Mouse (Mus musculus): ENCODE measurements at regions not wholly inside any gene's neighbourhood (a gene's known extent, or its start where the extent isn't known, plus 50 kb on each side); places are given as distances from the start of the nearest gene placed in this dataset.

DNA sequence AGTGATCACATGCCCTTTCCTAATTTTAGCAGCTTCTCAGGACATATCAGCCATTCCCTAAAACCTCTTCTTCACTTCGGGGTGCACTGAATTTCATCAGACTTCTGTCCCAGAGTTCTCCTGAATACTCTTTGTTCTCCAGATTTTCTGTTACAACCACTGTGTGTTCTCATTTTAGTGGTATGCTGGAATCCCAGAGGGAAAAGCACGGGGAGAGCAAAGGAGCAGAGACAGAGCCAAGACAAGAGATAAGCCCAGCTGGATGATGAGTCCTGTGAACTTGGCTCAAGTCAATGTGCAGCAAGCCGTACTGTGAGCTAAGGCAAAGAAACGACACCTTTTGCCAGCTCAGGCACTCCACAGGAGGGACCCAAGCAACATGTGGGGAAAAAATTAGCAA lies 416.3 kb upstream of the Intu start:
- Histone ChIP-seq H3K4me3 (ENCODE audit: insufficient read depth, low read length) (no peak overlapping the region), H3K4me1 (ENCODE audit: control insufficient read depth, insufficient read depth, low read length) (no peaks in the 10 kb centered on the region), H3K27ac (ENCODE audit: insufficient read depth, low read depth, low read length) (no peak overlapping the region)
- TF ChIP-seq POLR2A (IDR thresholded peaks at IDR 0.05; ENCODE audit: borderline replicate concordance, low read depth, low read length) (no peak), CTCF (IDR thresholded peaks at IDR 0.05; ENCODE audit: low read depth, low read length) (no peak)

- H3K27ac ChIP-seq (ENCODE audit: insufficient read depth, low read depth, low read length), result no peak overlapping the region
- no peak overlapping the region for H3K4me3 ChIP-seq (ENCODE audit: insufficient read depth, low read length)
- H3K4me1 ChIP-seq (ENCODE audit: control insufficient read depth, insufficient read depth, low read length), result no peaks in the 10 kb centered on the region
- TF ChIP-seq CTCF (IDR thresholded peaks at IDR 0.05; ENCODE audit: low read depth, low read length) (no peak), POLR2A (IDR thresholded peaks at IDR 0.05; ENCODE audit: borderline replicate concordance, low read depth, low read length) (no peak)
Observed at GRCm38 (mm10) chr3:40118551-40118950, 412.5 kb upstream of the Intu start.

DNA sequence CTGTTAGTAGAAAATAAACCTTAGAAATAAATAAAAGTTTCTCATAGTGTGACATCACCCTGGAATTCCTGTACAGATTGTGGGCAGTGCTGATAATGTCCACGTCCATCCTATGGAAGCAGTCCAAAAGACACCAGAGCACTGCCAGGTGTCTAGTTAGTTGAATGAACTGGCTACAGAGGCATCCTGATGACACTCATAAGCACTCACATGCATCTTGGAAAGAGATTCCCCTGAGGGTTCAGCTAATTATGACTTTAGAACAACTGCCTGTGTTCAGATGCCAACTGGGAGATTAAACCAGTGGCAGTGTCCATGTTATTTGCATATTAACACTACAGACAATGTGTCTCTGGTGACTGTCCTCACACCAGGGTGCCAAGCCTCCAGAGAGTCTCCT lies 411.6 kb upstream of the Intu start:
- TF ChIP-seq CTCF (IDR thresholded peaks at IDR 0.05; ENCODE audit: low read depth, low read length) (no peak), POLR2A (IDR thresholded peaks at IDR 0.05; ENCODE audit: borderline replicate concordance, low read depth, low read length) (no peak)
- Histone ChIP-seq H3K27ac (ENCODE audit: insufficient read depth, low read depth, low read length) (no peak overlapping the region), H3K4me1 (ENCODE audit: control insufficient read depth, insufficient read depth, low read length) (no peaks in the 10 kb centered on the region), H3K4me3 (ENCODE audit: insufficient read depth, low read length) (no peak overlapping the region)

GRCm38 (mm10) chr3:40120298-40120875 lies 410.7 kb upstream of the Intu start:
- TF ChIP-seq CTCF (IDR thresholded peaks at IDR 0.05; ENCODE audit: low read depth, low read length) (no peak), POLR2A (IDR thresholded peaks at IDR 0.05; ENCODE audit: borderline replicate concordance, low read depth, low read length) (no peak)
- Histone ChIP-seq H3K4me3 (ENCODE audit: insufficient read depth, low read length) (no peak overlapping the region), H3K27ac (ENCODE audit: insufficient read depth, low read depth, low read length) (no peak overlapping the region), H3K4me1 (ENCODE audit: control insufficient read depth, insufficient read depth, low read length) (no peaks in the 10 kb centered on the region)

- H3K4me1 ChIP-seq (ENCODE audit: control insufficient read depth, insufficient read depth, low read length), result no peaks in the 10 kb centered on the region
- H3K27ac ChIP-seq (ENCODE audit: insufficient read depth, low read depth, low read length), result no peak overlapping the region
- TF ChIP-seq CTCF (IDR thresholded peaks at IDR 0.05; ENCODE audit: low read depth, low read length) (no peak), POLR2A (IDR thresholded peaks at IDR 0.05; ENCODE audit: borderline replicate concordance, low read depth, low read length) (no peak)
- H3K4me3 ChIP-seq (ENCODE audit: insufficient read depth, low read length), result no peak overlapping the region
Observed at GRCm38 (mm10) chr3:40123558-40124236, 407.4 kb upstream of the Intu start.

GRCm38 (mm10) chr3:40126903-40127302 lies 404.2 kb upstream of the Intu start:
- no peak overlapping the region for H3K27ac ChIP-seq (ENCODE audit: insufficient read depth, low read depth, low read length)
- no peak for TF ChIP-seq CTCF (IDR thresholded peaks at IDR 0.05; ENCODE audit: low read depth, low read length)
- no peak for TF ChIP-seq POLR2A (IDR thresholded peaks at IDR 0.05; ENCODE audit: borderline replicate concordance, low read depth, low read length)
- H3K4me3 ChIP-seq (ENCODE audit: insufficient read depth, low read length), result no peak overlapping the region
- H3K4me1 ChIP-seq (ENCODE audit: control insufficient read depth, insufficient read depth, low read length), result no peaks in the 10 kb centered on the region

DNA sequence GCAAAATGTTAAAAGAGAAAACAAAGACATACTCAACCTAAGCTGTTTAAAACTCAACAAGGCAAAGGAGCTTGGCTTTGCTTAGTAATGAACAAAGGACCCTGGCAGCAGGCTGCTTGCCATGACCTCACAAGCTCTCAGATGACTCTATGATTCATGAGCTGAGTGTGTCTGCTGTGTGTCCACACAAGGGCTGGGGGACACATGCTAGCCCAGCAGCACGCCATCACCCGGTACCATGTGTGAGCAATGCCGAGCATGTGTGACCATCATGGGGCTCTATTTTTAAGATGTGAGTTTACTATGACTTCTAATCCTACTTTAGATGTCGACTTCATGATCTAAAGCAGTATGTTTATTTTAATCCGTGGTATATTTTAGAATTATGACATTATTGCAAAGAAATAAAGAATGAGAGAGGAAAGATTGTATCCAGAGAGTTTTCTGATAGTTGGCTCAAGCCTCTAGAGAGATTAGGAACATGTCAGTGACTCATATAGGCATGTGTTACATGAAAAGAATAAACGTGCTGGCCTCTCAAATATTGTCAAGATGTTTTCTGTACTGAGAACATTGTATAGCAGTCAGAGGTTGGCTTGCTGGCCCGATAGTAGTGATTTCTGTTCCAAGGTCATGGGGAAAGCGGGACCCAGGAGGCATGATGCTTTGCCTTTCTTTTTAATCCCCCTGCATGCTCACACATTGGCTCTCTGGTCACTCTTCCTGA lies 400.1 kb upstream of the Intu start:
- Histone ChIP-seq H3K4me1 (ENCODE audit: control insufficient read depth, insufficient read depth, low read length) (no peaks in the 10 kb centered on the region), H3K27ac (ENCODE audit: insufficient read depth, low read depth, low read length) (no peak overlapping the region), H3K4me3 (ENCODE audit: insufficient read depth, low read length) (no peak overlapping the region)
- TF ChIP-seq POLR2A (IDR thresholded peaks at IDR 0.05; ENCODE audit: borderline replicate concordance, low read depth, low read length) (no peak), CTCF (IDR thresholded peaks at IDR 0.05; ENCODE audit: low read depth, low read length) (no peak)

- H3K4me1 ChIP-seq (ENCODE audit: control insufficient read depth, insufficient read depth, low read length), result no peaks in the 10 kb centered on the region
- no peak overlapping the region for H3K27ac ChIP-seq (ENCODE audit: insufficient read depth, low read depth, low read length)
- TF ChIP-seq POLR2A (IDR thresholded peaks at IDR 0.05; ENCODE audit: borderline replicate concordance, low read depth, low read length), result no peak
- TF ChIP-seq CTCF (IDR thresholded peaks at IDR 0.05; ENCODE audit: low read depth, low read length), result no peak
- no peak overlapping the region for H3K4me3 ChIP-seq (ENCODE audit: insufficient read depth, low read length)
Observed at GRCm38 (mm10) chr3:40138671-40139070, 392.4 kb upstream of the Intu start.

GRCm38 (mm10) chr3:40142229-40142628 lies 388.9 kb upstream of the Intu start:
- no peak overlapping the region for H3K4me3 ChIP-seq (ENCODE audit: insufficient read depth, low read length)
- H3K4me1 ChIP-seq (ENCODE audit: control insufficient read depth, insufficient read depth, low read length), result no peaks in the 10 kb centered on the region
- no peak overlapping the region for H3K27ac ChIP-seq (ENCODE audit: insufficient read depth, low read depth, low read length)
- no peak for TF ChIP-seq CTCF (IDR thresholded peaks at IDR 0.05; ENCODE audit: low read depth, low read length)
- TF ChIP-seq POLR2A (IDR thresholded peaks at IDR 0.05; ENCODE audit: borderline replicate concordance, low read depth, low read length), result no peak

DNA sequence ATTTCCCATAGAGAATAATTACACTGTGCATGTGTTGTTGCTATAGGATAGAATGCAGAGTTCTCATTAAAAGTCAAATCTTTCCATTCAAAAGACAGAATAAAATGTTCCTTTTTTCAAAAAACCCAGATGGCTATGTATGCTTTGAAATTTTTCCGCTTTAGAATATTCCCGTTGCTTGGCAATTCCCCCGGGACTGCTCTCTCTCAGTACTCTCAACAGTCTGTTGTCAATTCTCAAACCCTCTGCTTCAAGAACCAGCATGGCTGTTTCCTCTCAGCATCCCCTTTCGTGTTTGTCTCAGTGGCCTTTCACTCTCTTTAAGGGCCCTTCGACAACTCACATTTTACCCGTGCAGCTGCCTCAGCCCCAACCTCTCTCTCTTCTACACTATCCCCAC lies 372.5 kb upstream of the Intu start:
- Histone ChIP-seq H3K4me1 (ENCODE audit: control insufficient read depth, insufficient read depth, low read length) (no peaks in the 10 kb centered on the region), H3K27ac (ENCODE audit: insufficient read depth, low read depth, low read length) (no peak overlapping the region), H3K4me3 (ENCODE audit: insufficient read depth, low read length) (no peak overlapping the region)
- no peak for TF ChIP-seq CTCF (IDR thresholded peaks at IDR 0.05; ENCODE audit: low read depth, low read length)
- TF ChIP-seq POLR2A (IDR thresholded peaks at IDR 0.05; ENCODE audit: borderline replicate concordance, low read depth, low read length), result no peak
